Mouse (Mus musculus) ovary, adult 10 weeks (tissue): ENCODE data around the gene Rhox3e. TPM values are rescaled to one million over a fixed set of nuclear protein-coding genes. Genes with fewer than 3 reads are reported as not detected.

Source experiments
- polyA plus RNA-seq: library from polyadenylated mRNA; stranded (reverse); fragments of 350-450 nt; fragmentation: Illumina TruSeq; extraction: RNeasy Lipid Tissue Mini Kit (QIAGEN cat#74804); gene quantifications from one replicate; pipeline ENCODE4 v1.2.3, GENCODE M21; 2014

Gene Rhox3e
- polyA plus RNA-seq: not detected

DNA sequence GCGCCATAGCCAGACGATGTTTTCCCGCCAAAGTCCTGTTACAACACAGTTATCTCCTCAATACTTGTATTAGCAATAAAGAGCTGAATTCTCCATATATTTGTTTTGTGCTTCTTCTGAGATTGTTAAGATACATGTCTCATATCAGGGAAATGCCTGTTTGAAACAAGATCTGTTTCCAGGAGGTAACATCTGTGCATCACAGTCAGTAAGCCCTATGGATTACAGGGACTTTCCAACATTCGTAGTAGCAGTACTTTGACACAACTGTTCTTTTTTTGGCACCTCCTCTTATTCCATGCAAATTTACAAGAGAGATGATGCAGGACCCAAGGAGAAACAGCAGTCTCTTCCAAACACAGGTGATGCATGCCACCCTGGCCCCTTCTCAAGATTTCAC, at the start of gene Rhox3e:
Rhox3e (plus strand) TSS at position 301 of the 400 bp plus-strand sequence.

DNA sequence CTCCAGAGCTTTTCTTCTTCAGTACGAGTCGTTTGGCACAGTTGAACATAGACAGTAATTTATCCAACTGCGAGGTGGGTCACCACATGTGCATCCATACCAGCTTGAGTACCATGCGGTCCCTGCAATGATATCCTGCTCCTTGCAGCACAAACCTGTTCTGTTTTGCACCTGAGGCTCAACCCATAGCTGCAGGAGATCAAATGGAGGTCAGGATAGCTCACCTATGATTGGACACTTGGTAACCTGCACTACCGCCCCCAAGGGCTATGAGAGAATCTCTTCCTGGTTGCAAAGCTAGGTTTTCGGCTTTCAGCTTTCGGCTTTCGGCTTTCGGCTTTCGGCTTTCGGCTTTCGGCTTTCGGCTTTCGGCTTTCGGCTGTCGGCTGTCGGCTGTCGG, 27.8 kb upstream of the Rhox3e start, which contains the start of gene Rhox4d:
Rhox4d (plus strand) TSS at position 301 of the 400 bp plus-strand sequence.

DNA sequence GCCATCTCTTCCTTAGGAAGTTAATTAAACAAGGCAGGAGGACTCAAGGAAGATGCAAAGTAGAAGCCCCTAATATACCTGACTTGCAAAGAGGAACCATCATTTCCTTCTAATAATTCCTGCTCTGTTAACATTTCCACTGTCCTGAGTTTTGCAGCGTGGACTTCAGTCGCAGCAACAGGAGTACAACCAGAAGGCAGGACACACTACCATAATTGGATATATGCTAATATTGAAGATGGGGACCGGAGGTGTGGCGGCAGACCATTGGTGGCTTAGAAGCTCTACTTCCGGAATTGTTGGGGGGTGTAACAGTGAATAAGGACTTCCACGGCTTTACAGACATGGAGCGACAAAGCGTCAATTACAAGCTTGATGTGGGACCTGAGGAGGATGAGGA, 11.7 kb upstream of the Rhox3e start, which contains the start of gene Rhox2e:
Rhox2e (plus strand) TSS at position 301 of the 400 bp plus-strand sequence.

DNA sequence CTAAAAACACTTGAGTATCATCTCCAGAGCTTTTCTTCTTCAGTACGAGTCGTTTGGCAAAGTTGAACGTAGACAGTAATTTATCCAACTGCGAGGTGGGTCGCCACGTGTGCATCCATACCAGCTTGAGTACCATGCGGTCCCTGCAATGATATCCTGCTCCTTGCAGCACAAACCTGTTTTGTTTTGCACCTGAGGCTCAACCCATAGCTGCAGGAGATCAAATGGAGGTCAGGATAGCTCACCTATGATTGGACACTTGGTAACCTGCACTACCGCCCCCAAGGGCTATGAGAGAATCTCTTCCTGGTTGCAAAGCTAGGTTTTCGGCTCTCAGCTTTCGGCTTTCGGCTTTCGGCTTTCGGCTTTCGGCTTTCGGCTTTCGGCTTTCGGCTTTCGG, 15.3 kb downstream of the Rhox3e start, which contains the start of gene Rhox4e:
Rhox4e (plus strand) TSS at position 301 of the 400 bp plus-strand sequence.

DNA sequence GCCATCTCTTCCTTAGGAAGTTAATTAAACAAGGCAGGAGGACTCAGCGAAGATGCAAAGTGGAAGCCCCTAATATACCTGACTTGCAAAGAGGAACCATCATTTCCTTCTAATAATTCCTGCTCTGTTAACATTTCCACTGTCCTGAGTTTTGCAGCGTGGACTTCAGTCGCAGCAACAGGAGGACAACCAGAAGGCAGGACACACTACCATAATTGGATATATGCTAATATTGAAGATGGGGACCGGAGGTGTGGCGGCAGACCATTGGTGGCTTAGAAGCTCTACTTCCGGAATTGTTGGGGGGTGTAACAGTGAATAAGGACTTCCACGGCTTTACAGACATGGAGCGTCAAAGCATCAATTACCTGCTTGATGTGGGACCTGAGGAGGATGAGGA, 29.3 kb downstream of the Rhox3e start, which contains the start of gene Rhox2f:
Rhox2f (plus strand) TSS at position 301 of the 400 bp plus-strand sequence.

DNA sequence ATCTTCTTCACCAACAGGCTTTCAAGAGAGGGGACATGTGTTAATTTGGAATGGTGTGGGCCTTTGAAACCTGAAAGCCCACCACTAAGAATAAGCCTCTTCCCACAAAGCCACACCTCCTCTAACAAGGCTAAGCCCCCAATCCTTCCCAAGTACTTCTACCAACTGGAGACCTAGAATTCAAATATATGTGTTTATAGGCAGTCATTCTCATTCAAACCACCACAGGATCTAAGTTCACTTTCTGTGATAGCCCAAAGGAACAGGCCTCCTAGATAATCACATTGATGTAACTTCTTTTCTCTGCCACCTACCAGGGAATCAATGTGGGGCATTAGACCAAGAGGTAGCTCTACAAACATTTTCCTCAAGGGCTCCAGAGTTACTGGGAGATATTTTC, 38.9 kb downstream of the Rhox3e start, which contains the start of gene Rhox3f:
Rhox3f (plus strand) TSS at position 301 of the 400 bp plus-strand sequence.

Other genes starting within 250 kb of the Rhox3e start
- not detected for gene Rhox3a2, start 162.0 kb upstream of the Rhox3e start, polyA plus RNA-seq
- gene Rhox4a2, start 151.2 kb upstream of the Rhox3e start, polyA plus RNA-seq: not detected
- gene Rhox2b, start 130.0 kb upstream of the Rhox3e start, polyA plus RNA-seq: not detected
- gene Rhox4b, start 109.5 kb upstream of the Rhox3e start, polyA plus RNA-seq: not detected
- not detected for gene Rhox2c, start 88.3 kb upstream of the Rhox3e start, polyA plus RNA-seq
- gene Rhox3c, start 83.4 kb upstream of the Rhox3e start, polyA plus RNA-seq: not detected
- not detected for gene Rhox4c, start 61.7 kb upstream of the Rhox3e start, polyA plus RNA-seq
- not detected for gene Rhox2d, start 48.6 kb upstream of the Rhox3e start, polyA plus RNA-seq
- not detected for gene Rhox4d, start 27.7 kb upstream of the Rhox3e start, polyA plus RNA-seq
- not detected for gene Rhox2e, start 11.6 kb upstream of the Rhox3e start, polyA plus RNA-seq
- gene Rhox4e, start 15.4 kb downstream of the Rhox3e start, polyA plus RNA-seq: not detected
- gene Rhox2f, start 29.4 kb downstream of the Rhox3e start, polyA plus RNA-seq: not detected
- gene Rhox3f, start 39.0 kb downstream of the Rhox3e start, polyA plus RNA-seq: not detected
- gene Rhox4f, start 65.7 kb downstream of the Rhox3e start, polyA plus RNA-seq: not detected
- gene Rhox3g, start 86.6 kb downstream of the Rhox3e start, polyA plus RNA-seq: not detected
- not detected for gene Rhox2g, start 101.5 kb downstream of the Rhox3e start, polyA plus RNA-seq
- gene Rhox4g, start 109.3 kb downstream of the Rhox3e start, polyA plus RNA-seq: not detected
- not detected for gene Rhox3h, start 126.7 kb downstream of the Rhox3e start, polyA plus RNA-seq
- gene Rhox2h, start 131.3 kb downstream of the Rhox3e start, polyA plus RNA-seq: not detected